Mouse (Mus musculus) lung, postnatal 0 days (tissue): ENCODE results near the gene BC003965.
"Not testable (repeated sequence)": the region's sequence is repeated elsewhere in the genome, so short reads cannot be mapped to it uniquely, and the experiment has no call there.

Experiments
- CTCF ChIP-seq: IDR thresholded peaks from 2 replicates; pipeline ENCODE4 v1.5.1; 2016; ENCODE audit warnings: antibody characterized with exemption, mild to moderate bottlenecking
- EP300 ChIP-seq: IDR thresholded peaks from 2 replicates; pipeline ENCODE4 v1.6.1; 2016; ENCODE audit warnings: antibody characterized with exemption, mild to moderate bottlenecking, control low read depth

DNA sequence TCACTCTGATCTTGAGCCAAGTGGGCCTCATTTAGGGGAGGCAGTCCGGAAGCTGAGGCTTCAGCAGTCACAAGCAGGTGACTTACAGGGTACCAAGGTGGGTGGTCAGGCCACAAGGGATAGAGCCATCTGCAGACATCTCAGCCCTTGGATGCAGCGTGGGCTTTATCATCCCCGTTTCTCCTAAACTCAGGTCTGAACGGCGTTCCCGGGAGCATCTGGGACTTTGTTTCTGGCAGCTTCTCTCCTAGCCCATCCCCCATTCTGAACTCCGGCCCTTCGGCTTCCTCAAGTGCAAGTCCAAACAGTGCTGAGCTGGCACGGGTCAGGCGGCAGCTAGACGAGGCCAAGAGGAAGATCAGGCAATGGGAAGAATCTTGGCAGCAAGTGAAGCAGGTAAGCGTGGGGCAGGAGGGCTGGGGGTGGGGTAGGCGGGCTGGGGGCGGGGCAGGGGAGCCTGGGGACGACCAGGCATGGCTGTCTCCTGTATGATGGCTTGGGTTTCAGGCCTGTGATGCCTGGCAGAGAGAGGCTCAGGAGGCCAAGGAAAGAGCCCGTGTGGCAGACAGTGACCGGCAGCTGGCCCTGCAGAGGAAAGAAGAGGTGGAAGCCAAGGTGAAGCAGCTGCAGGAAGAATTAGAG is 45.8 kb downstream of the BC003965 start:
- TF ChIP-seq CTCF, EP300: not testable (repeated sequence)
